Mouse (Mus musculus) midbrain, embryonic 10.5 days (tissue): ENCODE data around the gene Fasl. TPM values are rescaled to one million over a fixed set of nuclear protein-coding genes. Genes with fewer than 3 reads are reported as not detected.

Experiments
- DNase-seq: peaks from one replicate; pipeline ENCODE4 v3.0.0-alpha.2; 2017; ENCODE audit warnings: low spot score
- H3K27ac ChIP-seq: fragments of 300-500 bp; sonication (generic); replicated peaks from 2 replicates; pipeline ENCODE4 v1.5.1; 2016; ENCODE audit warnings: mild to moderate bottlenecking
- H3K27me3 ChIP-seq: fragments of 300-500 bp; sonication (generic); 2 replicates; pipeline ENCODE4 v1.6.1; 2016; ENCODE audit warnings: low read depth, mild to moderate bottlenecking; ENCODE audit not compliant: poor library complexity, severe bottlenecking
- H3K36me3 ChIP-seq: fragments of 300-500 bp; sonication (generic); 2 replicates; pipeline ENCODE4 v1.6.1; 2016; ENCODE audit warnings: mild to moderate bottlenecking, moderate library complexity
- H3K4me1 ChIP-seq: fragments of 300-500 bp; sonication (generic); 2 replicates; pipeline ENCODE4 v1.6.1; 2016
- H3K4me3 ChIP-seq: fragments of 300-500 bp; sonication (generic); 2 replicates; pipeline ENCODE4 v1.5.1; 2016; ENCODE audit warnings: mild to moderate bottlenecking, moderate library complexity
- H3K9me3 ChIP-seq: fragments of 300-500 bp; sonication (generic); replicated peaks from 2 replicates; pipeline ENCODE4 v1.6.1; 2016; ENCODE audit warnings: mild to moderate bottlenecking
- WGBS: fragments of 180-500 bp; shearing (Covaris S2); methylation state at CpG from one replicate; pipeline ENCODE4 v1.1.7; 2016; 5-methylcytosine and 5-hydroxymethylcytosine counted together
- polyA plus RNA-seq: library from polyadenylated mRNA; unstranded; fragments of >200 nt; fragmentation: Nextera tagmentation; extraction: Ambion mirVana; gene quantifications from 2 replicates; pipeline ENCODE4 v1.2.1, GENCODE M21; 2016

Fasl gene
- polyA plus RNA-seq = 0.26 TPM in 1 of 2 replicates, not detected in the other

DNA sequence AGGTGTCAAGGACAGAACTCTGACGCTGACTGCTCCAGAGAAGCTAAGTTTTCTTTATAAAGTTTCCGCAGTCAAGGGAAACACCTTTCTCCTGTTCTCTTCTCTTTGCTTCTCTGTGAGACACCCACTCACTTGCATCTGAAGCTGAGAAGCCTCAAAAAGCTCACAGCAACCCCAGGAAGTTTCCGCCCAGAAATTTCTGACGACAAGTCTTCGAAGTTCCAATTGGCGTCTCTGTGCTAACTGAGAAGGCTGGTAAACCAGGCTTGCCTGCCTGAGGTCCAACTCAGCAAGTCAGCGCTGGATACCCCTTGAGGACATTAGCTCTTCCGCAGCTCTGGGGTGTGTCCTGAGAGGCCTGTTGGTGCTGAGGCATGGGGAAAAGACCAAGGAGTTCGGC is at the start of gene Fasl:
Gene Fasl, minus strand, starts transcription at position 157 of the 400 bp plus-strand sequence.
- no peak within 1 kb of the TSS for H3K4me3 ChIP-seq
- 88% methylated on average over 9 of the region's 9 CpGs for WGBS
- DNase-seq = no peak
- H3K27ac ChIP-seq = no peak within 1 kb of the TSS
- no peaks in the 10 kb centered on the region for H3K36me3 ChIP-seq
- H3K9me3 ChIP-seq = no peaks in the 10 kb centered on the region
- no peaks in the 10 kb centered on the region for H3K27me3 ChIP-seq
- H3K4me1 ChIP-seq = no peaks in the 10 kb centered on the region

DNA sequence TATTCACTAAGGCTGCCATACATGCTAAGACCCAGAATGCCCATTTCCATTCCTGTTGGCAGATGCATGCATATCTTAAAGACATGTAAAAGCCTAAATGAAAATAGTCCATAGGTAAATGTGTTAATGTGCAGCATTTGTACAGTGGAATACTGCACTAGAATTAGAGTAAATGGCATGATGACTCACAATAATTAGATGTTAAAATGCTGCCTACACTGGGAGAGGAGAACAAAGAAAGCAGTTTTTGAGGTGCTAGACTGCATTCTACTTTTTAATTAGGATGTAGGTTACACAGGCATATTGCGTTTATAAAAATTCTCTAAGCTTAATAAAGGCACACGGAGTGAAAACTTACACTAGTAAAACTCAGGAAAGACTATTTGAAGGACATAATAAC is 38.4 kb upstream of the Fasl start:
- no peaks in the 10 kb centered on the region for H3K27me3 ChIP-seq
- no peak overlapping the region for H3K27ac ChIP-seq
- DNase-seq = no peak
- H3K36me3 ChIP-seq = peaks cover 57% of the 10 kb centered on the region
- 94% methylated on average over 2 of the region's 2 CpGs for WGBS
- no peaks in the 10 kb centered on the region for H3K9me3 ChIP-seq
- H3K4me3 ChIP-seq = no peak overlapping the region
- H3K4me1 ChIP-seq = no peaks in the 10 kb centered on the region

GRCm38 (mm10) chr1:161809428-161809827 is 21.1 kb upstream of the Fasl start:
- DNase-seq = no peak
- Histone ChIP-seq H3K4me1 (no peaks in the 10 kb centered on the region), H3K9me3 (no peaks in the 10 kb centered on the region), H3K27me3 (no peaks in the 10 kb centered on the region), H3K36me3 (no peaks in the 10 kb centered on the region), H3K27ac (no peak overlapping the region), H3K4me3 (no peak overlapping the region)
- 91% methylated on average over 5 of the region's 5 CpGs for WGBS

DNA sequence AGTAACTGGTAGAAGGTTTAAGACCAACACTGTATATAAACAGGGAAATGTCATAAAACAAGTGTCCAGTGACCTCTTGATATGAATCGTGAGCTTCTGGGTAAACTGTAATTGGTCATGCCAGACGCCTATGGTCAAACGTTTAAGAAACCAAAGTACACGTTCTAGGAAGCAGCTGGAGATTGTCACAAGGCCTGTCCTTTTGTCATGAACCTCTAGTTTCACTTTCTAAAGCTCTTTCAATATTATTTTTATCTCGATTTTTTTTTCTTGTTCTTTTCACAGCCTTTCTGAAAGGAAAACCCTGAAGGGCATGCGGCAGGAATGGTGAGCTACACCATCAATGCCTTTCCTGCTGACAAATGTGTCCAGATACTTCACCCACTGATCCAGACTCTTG is 20.7 kb upstream of the Fasl start:
- 88% methylated on average over 6 of the region's 6 CpGs for WGBS
- DNase-seq = no peak
- no peak overlapping the region for H3K27ac ChIP-seq
- no peaks in the 10 kb centered on the region for H3K4me1 ChIP-seq
- H3K4me3 ChIP-seq = no peak overlapping the region
- no peaks in the 10 kb centered on the region for H3K36me3 ChIP-seq
- H3K27me3 ChIP-seq = no peaks in the 10 kb centered on the region
- H3K9me3 ChIP-seq = no peaks in the 10 kb centered on the region

- Histone ChIP-seq H3K36me3 (no peaks in the 10 kb centered on the region), H3K4me3 (no peak overlapping the region), H3K9me3 (no peaks in the 10 kb centered on the region), H3K27ac (no peak overlapping the region), H3K27me3 (no peaks in the 10 kb centered on the region), H3K4me1 (no peaks in the 10 kb centered on the region)
- WGBS = 90% methylated on average over 8 of the region's 8 CpGs
- DNase-seq = no peak
These were observed 16.3 kb upstream of the Fasl start for GRCm38 (mm10) chr1:161804541-161804971.

- Histone ChIP-seq H3K27me3 (no peaks in the 10 kb centered on the region), H3K36me3 (no peaks in the 10 kb centered on the region), H3K27ac (no peak overlapping the region), H3K4me1 (no peaks in the 10 kb centered on the region), H3K9me3 (no peaks in the 10 kb centered on the region), H3K4me3 (no peak overlapping the region)
- 93% methylated on average over 2 of the region's 2 CpGs for WGBS
- no peak for DNase-seq
These were observed 13.0 kb upstream of the Fasl start for GRCm38 (mm10) chr1:161801321-161801720.

GRCm38 (mm10) chr1:161800256-161800655 is 12.0 kb upstream of the Fasl start:
- H3K4me3 ChIP-seq = no peak overlapping the region
- DNase-seq = no peak
- H3K27me3 ChIP-seq = no peaks in the 10 kb centered on the region
- H3K27ac ChIP-seq = no peak overlapping the region
- no peaks in the 10 kb centered on the region for H3K4me1 ChIP-seq
- no peaks in the 10 kb centered on the region for H3K9me3 ChIP-seq
- no peaks in the 10 kb centered on the region for H3K36me3 ChIP-seq

GRCm38 (mm10) chr1:161799791-161800190 is 11.5 kb upstream of the Fasl start:
- Histone ChIP-seq H3K4me3 (no peak overlapping the region), H3K36me3 (no peaks in the 10 kb centered on the region), H3K27ac (no peak overlapping the region), H3K4me1 (no peaks in the 10 kb centered on the region), H3K9me3 (no peaks in the 10 kb centered on the region), H3K27me3 (no peaks in the 10 kb centered on the region)
- DNase-seq = no peak

GRCm38 (mm10) chr1:161798866-161799265 is 10.6 kb upstream of the Fasl start:
- no peak overlapping the region for H3K27ac ChIP-seq
- no peaks in the 10 kb centered on the region for H3K36me3 ChIP-seq
- DNase-seq = no peak
- no peaks in the 10 kb centered on the region for H3K27me3 ChIP-seq
- no peaks in the 10 kb centered on the region for H3K9me3 ChIP-seq
- 91% methylated on average over 3 of the region's 3 CpGs for WGBS
- H3K4me3 ChIP-seq = no peak overlapping the region
- no peaks in the 10 kb centered on the region for H3K4me1 ChIP-seq

GRCm38 (mm10) chr1:161794447-161795211 is 6.3 kb upstream of the Fasl start:
- Histone ChIP-seq H3K27ac (no peak overlapping the region), H3K4me1 (no peaks in the 10 kb centered on the region), H3K27me3 (no peaks in the 10 kb centered on the region), H3K4me3 (no peak overlapping the region), H3K36me3 (no peaks in the 10 kb centered on the region), H3K9me3 (no peaks in the 10 kb centered on the region)
- 86% methylated on average over 10 of the region's 10 CpGs for WGBS
- DNase-seq = no peak

DNA sequence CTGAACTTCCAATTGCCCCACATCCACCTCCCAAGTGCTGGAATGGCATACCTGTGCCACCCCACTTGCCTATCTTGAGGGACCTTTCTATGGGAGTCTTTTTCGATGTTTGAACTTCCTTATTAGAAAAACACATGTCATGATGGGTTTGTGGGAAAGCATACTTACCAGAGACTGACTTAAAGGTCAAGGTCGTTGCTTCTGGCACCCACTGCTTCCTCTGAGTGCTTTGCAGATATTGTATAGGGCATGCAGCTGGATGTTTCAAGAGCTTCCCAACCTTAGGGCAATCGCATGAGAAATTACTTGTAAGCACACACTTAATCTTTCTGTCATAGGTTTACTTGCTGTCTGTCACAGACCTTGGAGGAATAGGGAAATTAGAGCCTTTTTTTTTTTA is 5.0 kb upstream of the Fasl start:
- no peak overlapping the region for H3K4me3 ChIP-seq
- H3K36me3 ChIP-seq = no peaks in the 10 kb centered on the region
- H3K27ac ChIP-seq = no peak overlapping the region
- 92% methylated on average over 3 of the region's 3 CpGs for WGBS
- no peaks in the 10 kb centered on the region for H3K9me3 ChIP-seq
- H3K27me3 ChIP-seq = no peaks in the 10 kb centered on the region
- DNase-seq = no peak
- no peaks in the 10 kb centered on the region for H3K4me1 ChIP-seq

- Histone ChIP-seq H3K4me3 (no peak overlapping the region), H3K4me1 (no peaks in the 10 kb centered on the region), H3K9me3 (no peaks in the 10 kb centered on the region), H3K36me3 (no peaks in the 10 kb centered on the region), H3K27me3 (no peaks in the 10 kb centered on the region), H3K27ac (no peak overlapping the region)
- DNase-seq = no peak
- 88% methylated on average over 4 of the region's 4 CpGs for WGBS
These were observed 4.3 kb upstream of the Fasl start for GRCm38 (mm10) chr1:161792687-161792969.

- Histone ChIP-seq H3K27ac (no peak overlapping the region), H3K4me1 (no peaks in the 10 kb centered on the region), H3K4me3 (no peak overlapping the region), H3K27me3 (no peaks in the 10 kb centered on the region), H3K9me3 (no peaks in the 10 kb centered on the region), H3K36me3 (no peaks in the 10 kb centered on the region)
- DNase-seq = no peak
- 92% methylated on average over 8 of the region's 8 CpGs for WGBS
These were observed 3.8 kb upstream of the Fasl start for GRCm38 (mm10) chr1:161791854-161792686.
